Mouse (Mus musculus): Measurements from ENCODE around the gene Ebpl.

DNA sequence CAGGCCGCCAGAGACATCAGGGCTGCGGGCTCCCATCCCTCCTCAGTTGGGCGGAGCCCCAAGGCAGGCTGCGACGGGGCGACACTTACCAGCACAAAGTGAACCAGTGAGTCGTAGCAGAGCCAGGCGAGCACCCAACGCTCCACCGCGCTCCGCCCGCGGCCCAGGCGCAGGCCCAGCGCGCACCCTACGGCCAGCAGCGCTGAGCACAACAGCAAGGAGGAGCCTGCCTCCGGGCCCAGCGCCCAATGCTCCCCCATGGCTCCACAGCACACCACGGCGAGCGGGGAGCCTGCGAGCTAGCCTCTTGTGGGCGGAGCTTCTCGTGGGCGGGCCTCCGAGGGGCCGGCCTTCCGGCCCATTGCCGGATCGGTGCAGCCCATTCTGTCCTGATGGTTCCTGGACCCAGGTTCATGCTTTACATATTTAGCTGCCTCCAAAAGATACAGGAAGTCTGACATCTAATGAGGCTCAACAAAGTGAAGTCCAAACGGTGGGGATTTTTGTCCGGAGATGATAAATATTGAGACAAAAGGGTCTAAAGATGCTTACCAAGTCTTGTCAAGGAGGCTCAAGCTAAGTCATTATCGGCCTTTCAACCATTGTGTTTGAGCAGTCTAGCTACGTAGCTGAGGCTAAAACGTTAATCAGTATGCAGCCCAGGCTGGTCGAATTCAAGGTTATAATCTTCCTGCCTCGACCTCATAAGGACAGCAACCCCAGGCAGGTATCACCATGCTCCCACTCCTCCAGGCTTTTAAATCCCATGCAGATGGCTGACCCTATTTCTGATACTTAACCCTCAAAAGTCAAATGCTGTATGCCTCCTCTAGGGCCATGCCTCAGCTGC is at the start of gene Ebpl:
- TF ChIP-seq CTCF (IDR thresholded peaks at IDR 0.05) (peak; percentile 35), EP300 (IDR thresholded peaks at IDR 0.05) (no peak)

All from lung, postnatal 0 days (tissue).